Mouse (Mus musculus): ENCODE measurements around the gene Aasdhppt.

DNA sequence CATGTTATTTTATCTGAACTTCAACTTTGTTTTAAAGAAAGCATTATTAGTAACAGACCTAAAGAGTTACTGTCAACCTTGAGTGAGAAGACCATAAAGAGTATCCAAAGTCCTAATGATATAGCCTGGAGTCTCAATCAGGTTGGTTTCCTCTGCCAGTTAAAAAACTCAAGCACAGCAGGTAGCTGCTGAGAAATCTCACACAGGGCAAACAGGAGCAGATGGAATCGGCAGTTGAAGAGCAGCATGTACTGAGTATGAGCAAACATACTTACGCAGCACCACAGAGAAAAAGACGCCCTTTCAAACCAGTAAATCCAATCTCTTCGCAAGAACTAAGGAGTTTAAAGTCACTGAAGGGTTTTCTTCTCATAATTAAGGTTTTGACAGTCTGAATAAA lies 4.7 kb upstream of the Aasdhppt start:
- TF ChIP-seq ZC3H11A (IDR thresholded peaks at IDR 0.05; ENCODE audit: borderline replicate concordance, low read depth, low read length) (no peak), MAFK (IDR thresholded peaks at IDR 0.05; ENCODE audit: insufficient read depth, low read depth, low read length) (no peak), CHD2 (IDR thresholded peaks at IDR 0.05; ENCODE audit: low read depth, low read length) (no peak), ZNF384 (IDR thresholded peaks at IDR 0.05; ENCODE audit: low read depth, low read length) (no peak), HCFC1 (IDR thresholded peaks at IDR 0.05; ENCODE audit: borderline replicate concordance, insufficient read depth, low read length) (no peak)
